Mouse (Mus musculus): Measurements from ENCODE around the gene Tigit.

The Tigit gene

GRCm38 (mm10) chr16:43663978-43664579, at the start of gene Tigit:
Tigit (minus strand) TSS chr16:43664146.
- no peak for DNase-seq

GRCm38 (mm10) chr16:43711361-43711760, 47.4 kb upstream of the Tigit start:
- DNase-seq, result no peak

- DNase-seq, result peak in 1 of 2 experiments; percentile 15
Observed at GRCm38 (mm10) chr16:43710651-43711050, 46.7 kb upstream of the Tigit start.

GRCm38 (mm10) chr16:43710134-43710475, 46.2 kb upstream of the Tigit start:
- DNase-seq, result no peak

GRCm38 (mm10) chr16:43709432-43710133, 45.6 kb upstream of the Tigit start:
- DNase-seq, result peak in 1 of 2 experiments; percentile 18

- DNase-seq, result peak; percentile 44 to 52
Observed at GRCm38 (mm10) chr16:43709062-43709413, 45.1 kb upstream of the Tigit start.

- peak in 1 of 2 experiments; percentile 18 for DNase-seq
Observed at GRCm38 (mm10) chr16:43708335-43709061, 44.6 kb upstream of the Tigit start.

GRCm38 (mm10) chr16:43701765-43702504, 38.0 kb upstream of the Tigit start:
- DNase-seq, result no peak

GRCm38 (mm10) chr16:43700575-43700974, 36.6 kb upstream of the Tigit start:
- no peak for DNase-seq

GRCm38 (mm10) chr16:43698735-43699649, 35.0 kb upstream of the Tigit start:
- DNase-seq, result no peak

- no peak for DNase-seq
Observed at GRCm38 (mm10) chr16:43697772-43698171, 33.8 kb upstream of the Tigit start.

- no peak for DNase-seq
Observed at GRCm38 (mm10) chr16:43695852-43696251, 31.9 kb upstream of the Tigit start.

- no peak for DNase-seq
Observed at GRCm38 (mm10) chr16:43694104-43694503, 30.2 kb upstream of the Tigit start.

GRCm38 (mm10) chr16:43692611-43693010, 28.7 kb upstream of the Tigit start:
- DNase-seq, result no peak

GRCm38 (mm10) chr16:43691741-43692140, 27.8 kb upstream of the Tigit start:
- DNase-seq, result no peak

GRCm38 (mm10) chr16:43690912-43691311, 27.0 kb upstream of the Tigit start:
- DNase-seq, result no peak

- no peak for DNase-seq
Observed at GRCm38 (mm10) chr16:43690211-43690690, 26.3 kb upstream of the Tigit start.

GRCm38 (mm10) chr16:43687968-43688367, 24.0 kb upstream of the Tigit start:
- DNase-seq, result no peak

- no peak for DNase-seq
Observed at GRCm38 (mm10) chr16:43674400-43674799, 10.5 kb upstream of the Tigit start.

- DNase-seq, result no peak
Observed at GRCm38 (mm10) chr16:43672697-43673096, 8.8 kb upstream of the Tigit start.

GRCm38 (mm10) chr16:43671972-43672371, 8.0 kb upstream of the Tigit start:
- DNase-seq, result no peak

- DNase-seq, result no peak
Observed at GRCm38 (mm10) chr16:43668294-43668693, 4.3 kb upstream of the Tigit start.

Data from cerebellum, postnatal 14 days (tissue).